Mouse (Mus musculus) layer of hippocampus, postnatal 25 days (tissue): Measurements from ENCODE around the gene Ildr2. TPM values are rescaled to one million over a fixed set of nuclear protein-coding genes. Genes with fewer than 3 reads are reported as not detected.
A peak's percentile ranks its signal among the peaks of the same experiment; 100 is the strongest.

Experiments
- DNase-seq, 2 experiments: peaks; one replicate each; pipeline ENCODE4 v3.0.0; 2022; ENCODE audit warnings: mixed read lengths in 2 of 2, low spot score in 1 of 2; ENCODE audit errors: extremely low spot score in 1 of 2
- total RNA-seq, 2 experiments: library from RNA; stranded (reverse); gene quantifications; 2 replicates each; pipeline ENCODE4 v1.2.3; 2021

Ildr2 gene
- total RNA-seq, 2 experiments from 2014 or later: 66.8 to 70.1 TPM

GRCm38 (mm10) chr1:166330752-166331151 is 76.8 kb downstream of the Ildr2 start:
- DNase-seq: no peak

GRCm38 (mm10) chr1:166339110-166339509 is 85.2 kb downstream of the Ildr2 start:
- no peak for DNase-seq

DNA sequence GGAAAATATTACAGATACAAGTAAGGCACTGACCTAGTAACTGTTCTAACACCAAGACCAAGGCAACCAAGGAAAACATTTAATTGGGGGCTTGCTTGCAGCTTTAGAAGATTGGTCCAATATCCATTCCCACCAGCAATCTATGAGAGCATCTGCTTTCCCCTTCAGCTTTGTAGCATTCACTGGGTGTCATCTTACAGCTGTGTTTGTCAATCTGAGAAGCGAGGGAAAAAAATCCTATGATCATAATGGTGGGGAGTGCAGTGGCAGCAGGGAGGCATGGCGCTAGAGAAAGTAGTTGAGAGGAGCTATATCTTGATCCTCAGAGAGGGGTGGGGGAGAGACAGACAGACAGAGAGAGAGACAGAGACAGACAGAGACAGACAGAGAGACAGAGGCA is 88.1 kb downstream of the Ildr2 start:
- no peak for DNase-seq

DNA sequence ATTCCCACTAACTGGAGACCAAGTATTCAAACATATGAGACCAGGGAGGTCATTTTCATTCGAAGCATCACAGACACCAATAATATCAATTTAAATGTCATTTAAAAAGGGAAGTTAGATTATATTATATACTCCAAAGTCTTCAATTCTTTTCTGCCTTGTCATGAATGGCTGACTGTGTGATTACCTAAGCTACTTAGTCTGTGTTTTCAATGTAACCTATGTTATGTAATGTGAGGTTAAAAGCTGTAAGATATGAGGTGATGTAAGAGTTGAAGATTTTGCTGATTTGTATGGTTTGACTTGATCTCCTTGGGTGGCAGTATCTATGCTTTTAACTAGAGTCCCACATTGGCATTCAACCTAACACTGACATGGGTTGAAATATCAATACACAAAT is 88.6 kb downstream of the Ildr2 start:
- DNase-seq: no peak

DNA sequence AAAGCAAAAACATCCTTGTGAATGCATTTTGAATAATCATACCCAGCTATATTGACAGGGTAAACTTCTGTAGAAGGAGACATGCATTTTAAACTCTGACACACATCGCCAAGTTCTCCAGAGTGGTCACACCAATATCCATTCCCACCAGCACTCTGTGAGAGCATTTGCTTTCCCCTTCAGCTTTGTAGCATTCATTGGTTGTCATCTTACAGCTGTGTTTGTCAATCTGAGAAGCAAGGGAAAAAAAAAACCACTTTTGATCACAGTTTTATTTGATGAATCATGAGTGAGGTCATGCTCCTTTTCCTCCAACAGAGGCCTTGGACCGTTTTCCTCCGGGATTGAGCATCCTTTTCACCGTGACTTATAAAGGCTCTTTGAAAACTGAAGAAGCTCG is 89.6 kb downstream of the Ildr2 start:
- no peak for DNase-seq

DNA sequence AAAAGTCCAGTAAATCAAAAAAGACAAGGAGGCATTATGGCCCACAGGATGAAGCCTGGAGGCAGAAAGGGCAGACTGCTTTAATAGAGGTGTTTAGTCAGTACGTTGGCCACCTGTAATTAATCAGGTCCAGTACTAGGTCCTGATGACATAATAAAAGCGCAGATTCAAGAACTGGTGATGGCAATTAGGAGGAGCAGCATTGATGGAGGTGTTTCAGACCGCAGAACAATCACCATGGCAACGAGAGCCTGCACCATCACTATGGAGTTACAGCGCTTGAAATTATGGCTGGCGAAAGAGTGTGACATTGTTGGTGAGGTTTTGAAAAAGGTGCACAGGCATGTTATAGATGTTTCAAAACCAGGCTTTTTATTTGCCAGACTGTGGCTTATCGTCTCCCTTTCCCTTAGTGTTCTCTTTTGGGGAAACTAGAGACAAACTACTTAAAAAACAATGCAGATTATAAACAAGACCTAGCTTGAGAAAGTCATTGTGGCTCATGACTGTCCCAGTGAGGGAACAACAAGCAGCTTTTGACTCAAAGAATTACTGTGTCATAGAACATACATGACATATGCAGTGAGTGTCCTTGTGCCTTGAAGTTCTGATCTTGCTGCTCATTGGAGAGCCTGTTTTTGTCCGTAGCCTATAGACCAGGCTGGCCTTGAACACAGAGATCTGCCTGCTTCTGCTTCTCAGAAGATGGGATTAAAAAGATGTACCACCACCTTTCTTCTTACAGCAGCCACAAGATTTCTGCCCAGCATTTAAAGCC is 90.5 kb downstream of the Ildr2 start:
- DNase-seq: no peak

GRCm38 (mm10) chr1:166345602-166346001 is 91.7 kb downstream of the Ildr2 start:
- DNase-seq: no peak

GRCm38 (mm10) chr1:166346906-166347305 is 93.0 kb downstream of the Ildr2 start:
- DNase-seq: no peak

- no peak for DNase-seq
These were observed 95.4 kb downstream of the Ildr2 start for GRCm38 (mm10) chr1:166349341-166349740.

- no peak for DNase-seq
These were observed 95.8 kb downstream of the Ildr2 start for GRCm38 (mm10) chr1:166349751-166350150.

DNA sequence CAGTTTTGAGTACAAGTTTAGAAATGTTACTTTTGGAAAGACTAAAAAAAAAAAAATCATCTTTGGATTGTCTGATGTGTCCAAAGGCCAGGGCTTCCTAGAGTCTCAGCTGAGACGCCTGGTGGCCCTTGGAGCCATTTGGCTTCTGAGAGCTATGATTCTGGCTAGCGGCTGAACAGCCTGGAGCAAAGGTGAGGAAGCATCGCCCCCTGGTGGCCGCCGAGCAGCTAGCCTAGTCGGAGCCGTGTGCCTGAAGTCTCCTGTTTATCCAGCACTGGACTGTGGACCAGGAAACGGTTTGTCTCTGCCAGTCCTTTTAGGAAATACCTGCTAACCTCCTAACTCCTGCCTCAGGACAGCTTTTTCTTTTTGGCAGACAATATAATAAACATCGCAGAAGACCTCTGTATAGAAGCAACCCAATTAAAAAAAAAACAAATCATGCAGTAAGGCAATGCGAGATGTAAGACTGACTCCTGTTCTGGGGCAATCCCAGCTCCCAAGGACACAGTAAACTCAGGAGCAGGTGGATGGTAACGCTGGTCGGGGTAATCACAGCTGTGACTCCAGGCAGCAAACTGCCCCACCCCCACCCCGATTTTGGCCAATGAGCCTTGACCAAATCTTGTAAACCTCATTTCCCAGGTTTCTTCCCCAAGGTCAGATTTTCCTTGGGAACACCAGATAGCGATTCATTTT is 106.4 kb downstream of the Ildr2 start:
- DNase-seq: peak; percentile 90 to 99

DNA sequence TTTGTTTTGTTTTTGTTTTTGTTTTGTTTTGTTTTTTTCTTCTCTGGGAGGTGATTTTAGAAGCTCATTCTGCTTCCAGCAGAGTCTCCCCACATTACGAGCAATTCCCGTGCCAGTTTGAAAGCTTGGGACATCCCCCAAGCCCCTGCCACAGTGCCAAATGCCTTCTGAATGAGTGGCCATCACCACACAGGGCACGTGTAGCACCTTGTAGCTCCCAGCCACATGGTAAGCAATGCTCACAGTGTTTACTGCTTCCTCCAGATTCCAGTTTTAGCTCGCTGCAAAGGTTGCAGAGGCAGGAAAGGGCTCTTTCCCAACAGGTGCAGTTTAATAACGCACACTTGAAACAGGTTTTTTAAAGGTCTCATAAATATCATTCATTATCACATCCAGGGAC is 107.0 kb downstream of the Ildr2 start:
- DNase-seq: no peak

- no peak for DNase-seq
These were observed 107.9 kb downstream of the Ildr2 start for GRCm38 (mm10) chr1:166361842-166362241.

- DNase-seq: no peak
These were observed 108.7 kb downstream of the Ildr2 start for GRCm38 (mm10) chr1:166362659-166363058.

GRCm38 (mm10) chr1:166363122-166363521 is 109.2 kb downstream of the Ildr2 start:
- no peak for DNase-seq

Other genes starting within 250 kb of the Ildr2 start
- under 1 TPM in 1 of 2 experiments, not detected in 1; 0.07 TPM for gene Dusp27, start 126.2 kb upstream of the Ildr2 start, total RNA-seq
- gene Gpa33, start 123.9 kb upstream of the Ildr2 start, total RNA-seq: not detected
- gene Mael, start 15.4 kb upstream of the Ildr2 start, total RNA-seq: under 1 TPM in 1 of 2 experiments, not detected in 1; 0.31 TPM
- 10 to 100 TPM; 36.0 to 36.8 TPM for gene Tada1, start 125.0 kb downstream of the Ildr2 start, total RNA-seq
- gene Pogk, start 155.7 kb downstream of the Ildr2 start, total RNA-seq: 10 to 100 TPM; 28.2 to 31.9 TPM
- not detected for gene Gm4846, start 243.4 kb downstream of the Ildr2 start, total RNA-seq